Mouse (Mus musculus) left cerebral cortex, adult 2 months (tissue): ENCODE measurements around the gene Pign. TPM values are rescaled to one million over a fixed set of nuclear protein-coding genes. Genes with fewer than 3 reads are reported as not detected.

ENCODE experiments used
- DNase-seq, 2 experiments: peaks; one replicate each; pipeline ENCODE4 v3.0.0; 2021 to 2022; ENCODE audit warnings: low spot score in 2 of 2, mixed read lengths in 1 of 2; ENCODE audit errors: extremely low spot score in 1 of 2
- H3K27ac ChIP-seq: fragments of 200-600 bp; 2 replicates; pipeline ENCODE4 v1.8.1; 2022
- H3K4me3 ChIP-seq: fragments of 200-600 bp; 2 replicates; pipeline ENCODE4 v1.8.1; 2022
- CTCF ChIP-seq: fragments of 200-600 bp; IDR thresholded peaks from 2 replicates; pipeline ENCODE4 v1.8.1; 2022; ENCODE audit warnings: antibody characterized with exemption, mild to moderate bottlenecking, moderate library complexity
- intact Hi-C: fragments of 180-260 bp; cut with DNase I; formaldehyde crosslinking; loops from one replicate; pipeline ENCODE4 v1.15.1; 2025
- microRNA-seq, 2 experiments: library from miRNA; unstranded; fragments of <30 nt; microRNA quantifications; one replicate each; pipeline ENCODE4 v1.2.0; 2021
- total RNA-seq, 2 experiments: library from RNA; stranded (reverse); gene quantifications; 2 replicates each; pipeline ENCODE4 v1.2.3; 2021

Pign gene
- total RNA-seq, 2 experiments from 2014 or later: 18.7 to 20.9 TPM

GRCm38 (mm10) chr1:105555192-105555718, 108.2 kb downstream of the Pign start:
- H3K4me3 ChIP-seq: no peak overlapping the region
- no peak overlapping the region for H3K27ac ChIP-seq

GRCm38 (mm10) chr1:105553130-105553529, 110.3 kb downstream of the Pign start:
- TF ChIP-seq CTCF: no peak
- intact Hi-C loops: no loop called here
- Histone ChIP-seq H3K4me3 (no peak overlapping the region), H3K27ac (no peak overlapping the region)
- DNase-seq: no peak

More at GRCm38 (mm10) chr1:105555192-105555718, 108.2 kb downstream of the Pign start:
- no peak for DNase-seq
- intact Hi-C loops: no loop called here
- no peak for TF ChIP-seq CTCF

GRCm38 (mm10) chr1:105550163-105550562, 113.3 kb downstream of the Pign start:
- TF ChIP-seq CTCF: no peak
- Histone ChIP-seq H3K4me3 (no peak overlapping the region), H3K27ac (no peak overlapping the region)
- intact Hi-C loops: no loop called here
- no peak for DNase-seq

- intact Hi-C loops: no loop called here
- no peak for TF ChIP-seq CTCF
Observed at GRCm38 (mm10) chr1:105549648-105550047, 113.8 kb downstream of the Pign start.

GRCm38 (mm10) chr1:105543051-105543450, 120.4 kb downstream of the Pign start:
- TF ChIP-seq CTCF: no peak
- DNase-seq: no peak
- no peak overlapping the region for H3K4me3 ChIP-seq
- intact Hi-C loops: no loop called here
- no peak overlapping the region for H3K27ac ChIP-seq

More at GRCm38 (mm10) chr1:105549648-105550047, 113.8 kb downstream of the Pign start:
- H3K27ac ChIP-seq: no peak overlapping the region
- no peak for DNase-seq
- no peak overlapping the region for H3K4me3 ChIP-seq

GRCm38 (mm10) chr1:105523768-105524167, 139.7 kb downstream of the Pign start:
- intact Hi-C loops: no loop called here
- H3K27ac ChIP-seq: no peak overlapping the region
- DNase-seq: no peak
- TF ChIP-seq CTCF: no peak
- H3K4me3 ChIP-seq: no peak overlapping the region

GRCm38 (mm10) chr1:105522321-105522720, 141.2 kb downstream of the Pign start:
- H3K4me3 ChIP-seq: no peak overlapping the region
- no peak for DNase-seq
- TF ChIP-seq CTCF: no peak
- intact Hi-C loops: no loop called here
- no peak overlapping the region for H3K27ac ChIP-seq

- H3K4me3 ChIP-seq: no peak overlapping the region
- DNase-seq: no peak
- H3K27ac ChIP-seq: no peak overlapping the region
- TF ChIP-seq CTCF: no peak
- intact Hi-C loops: no loop called here
Observed at GRCm38 (mm10) chr1:105518101-105518500, 145.4 kb downstream of the Pign start.

- Histone ChIP-seq H3K27ac (no peak overlapping the region), H3K4me3 (no peak overlapping the region)
- intact Hi-C loops: no loop called here
- TF ChIP-seq CTCF: no peak
- no peak for DNase-seq
Observed at GRCm38 (mm10) chr1:105507116-105507515, 156.4 kb downstream of the Pign start.

- DNase-seq: peak in 1 of 2 experiments; percentile 17
- H3K27ac ChIP-seq: no peak overlapping the region
- intact Hi-C loops: loop anchor here (5.0 kb wide), 1 partner anchor 400 kb away; no protein-coding TSS in a partner anchor
- no peak overlapping the region for H3K4me3 ChIP-seq
- no peak for TF ChIP-seq CTCF
Observed at GRCm38 (mm10) chr1:105492626-105493025, 170.9 kb downstream of the Pign start.

GRCm38 (mm10) chr1:105489456-105489855, 174.0 kb downstream of the Pign start:
- no peak overlapping the region for H3K4me3 ChIP-seq
- no peak for DNase-seq

GRCm38 (mm10) chr1:105487037-105487436, 176.4 kb downstream of the Pign start:
- DNase-seq: no peak
- H3K27ac ChIP-seq: no peak overlapping the region
- intact Hi-C loops: no loop called here
- H3K4me3 ChIP-seq: no peak overlapping the region
- TF ChIP-seq CTCF: no peak

More at GRCm38 (mm10) chr1:105489456-105489855, 174.0 kb downstream of the Pign start:
- no peak overlapping the region for H3K27ac ChIP-seq
- no peak; the same call in 1 of the 2 replicates for TF ChIP-seq CTCF
- intact Hi-C loops: no loop called here

Small RNA genes lying within 50 kb of the gene (microRNA-seq; reads per million reads assigned to microRNA genes)
- gene Gm22426: 0 reads per million in 2 experiments

Other genes with a start within 250 kb of the Pign start
- gene Relch, start 184 bp upstream of the Pign start, total RNA-seq: 10 to 100 TPM; 94.0 to 98.8 TPM
- 1 to 10 TPM; 8.3 to 9.7 TPM for gene Tnfrsf11a, start 117.0 kb upstream of the Pign start, total RNA-seq